Mouse (Mus musculus) liver, adult 2 months (tissue): ENCODE results near the gene Fut4. TPM values are rescaled to one million over a fixed set of nuclear protein-coding genes. Genes with fewer than 3 reads are reported as not detected.

Source experiments
- DNase-seq: peaks from one replicate; pipeline ENCODE4 v3.0.0-alpha.2; 2011; ENCODE audit warnings: low read depth, low spot score; ENCODE audit errors: extremely low read depth
- H3K27ac ChIP-seq: fragments of 200-500 bp; replicated peaks from 2 replicates; pipeline ENCODE4 v1.5.1; 2012; ENCODE audit warnings: low read depth, mild to moderate bottlenecking, control low read depth, inconsistent platforms, low read length; ENCODE audit not compliant: insufficient read depth
- H3K27me3 ChIP-seq: fragments of 200-500 bp; 2 replicates; pipeline ENCODE4 v1.6.1; 2012; ENCODE audit warnings: mild to moderate bottlenecking, moderate library complexity, low read length, inconsistent platforms; ENCODE audit not compliant: control insufficient read depth, insufficient read depth
- H3K36me3 ChIP-seq: fragments of 200-500 bp; 2 replicates; pipeline ENCODE4 v1.6.1; 2012; ENCODE audit warnings: low read length, inconsistent platforms; ENCODE audit not compliant: control insufficient read depth, insufficient read depth
- H3K4me1 ChIP-seq: fragments of 200-500 bp; 2 replicates; pipeline ENCODE4 v1.6.1; 2011; ENCODE audit warnings: low read length; ENCODE audit not compliant: control insufficient read depth, insufficient read depth
- H3K4me3 ChIP-seq: fragments of 200-500 bp; 2 replicates; pipeline ENCODE4 v1.5.1; 2011; ENCODE audit warnings: low read depth, mild to moderate bottlenecking, control low read depth, low read length, moderate library complexity; ENCODE audit not compliant: insufficient read depth
- H3K79me2 ChIP-seq: fragments of 200-500 bp; 2 replicates; pipeline ENCODE4 v1.6.1; 2012; ENCODE audit warnings: inconsistent platforms, mild to moderate bottlenecking, low read length, moderate library complexity; ENCODE audit not compliant: control insufficient read depth, insufficient read depth
- H3K9ac ChIP-seq: fragments of 200-500 bp; 2 replicates; pipeline ENCODE4 v1.6.1; 2012; ENCODE audit warnings: low read depth, mild to moderate bottlenecking, control low read depth, inconsistent platforms, low read length
- CTCF ChIP-seq: fragments of 200-500 bp; IDR thresholded peaks from 2 replicates; pipeline ENCODE4 v1.5.1; 2011; ENCODE audit warnings: low read depth, low read length, control low read depth
- POLR2A ChIP-seq: fragments of 200-500 bp; IDR thresholded peaks from 2 replicates; pipeline ENCODE4 v1.6.1; 2011; ENCODE audit warnings: low read length, control low read depth; ENCODE audit not compliant: insufficient read depth; ENCODE audit errors: extremely low read depth
- WGBS: fragments of 180-500 bp; shearing (Covaris S2); methylation state at CpG from one replicate; pipeline ENCODE4 v1.1.7; 2018; 5-methylcytosine and 5-hydroxymethylcytosine counted together
- polyA plus RNA-seq: library from polyadenylated mRNA; depleted of rRNA; stranded (reverse); fragments of >200 nt; gene quantifications from 2 replicates; pipeline ENCODE4 v1.2.3, GENCODE M21; 2012; rRNA removed
- total RNA-seq: library from RNA; depleted of rRNA; stranded (reverse); fragments of >200 nt; gene quantifications from 2 replicates; pipeline ENCODE4 v1.2.3, GENCODE M21; 2014; rRNA removed

The Fut4 gene
- total RNA-seq (0.07 and 0.18 TPM in 2 replicates), polyA plus RNA-seq (0.05 and 0.17 TPM in 2 replicates)

DNA sequence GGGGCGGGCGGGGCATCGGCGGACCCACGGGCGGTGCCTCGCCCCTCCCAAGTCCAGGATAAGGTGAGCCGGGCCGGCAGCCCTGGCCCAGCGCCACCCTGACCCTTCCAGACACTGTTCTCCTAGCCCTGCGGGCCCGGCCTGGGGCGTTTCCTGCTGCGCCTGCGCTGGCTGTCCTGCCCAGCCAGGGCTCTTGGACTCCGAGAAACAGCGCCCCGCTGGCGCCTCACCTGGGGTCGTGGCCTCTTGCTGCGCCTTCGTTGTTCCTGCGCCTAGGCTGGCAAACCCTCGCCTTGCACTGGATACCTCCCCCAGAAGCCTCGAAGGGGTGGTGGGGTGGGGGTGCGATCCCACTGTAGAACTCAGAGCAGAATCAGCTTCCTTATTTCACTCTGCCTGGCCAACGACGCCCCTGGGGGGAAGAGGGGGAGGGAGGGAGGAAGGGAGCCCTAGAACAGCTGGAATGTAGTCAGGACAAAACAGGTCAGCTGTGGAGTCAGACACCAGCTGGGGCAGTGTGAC lies at the start of gene Fut4:
TSS of gene Fut4 (minus strand) at position 393 of the 522 bp plus-strand sequence.
- WGBS, result 4% methylated on average over 25 of the region's 28 CpGs
- Histone ChIP-seq H3K79me2 (no peaks in the 10 kb centered on the region), H3K27me3 (peaks cover 6% of the 10 kb centered on the region), H3K4me3 (peak within 1 kb of the TSS; percentile 63), H3K27ac (no peak within 1 kb of the TSS), H3K4me1 (no peaks in the 10 kb centered on the region), H3K36me3 (no peaks in the 10 kb centered on the region), H3K9ac (peak within 1 kb of the TSS; percentile 62)
- TF ChIP-seq POLR2A (no peak), CTCF (no peak)
- no peak for DNase-seq

DNA sequence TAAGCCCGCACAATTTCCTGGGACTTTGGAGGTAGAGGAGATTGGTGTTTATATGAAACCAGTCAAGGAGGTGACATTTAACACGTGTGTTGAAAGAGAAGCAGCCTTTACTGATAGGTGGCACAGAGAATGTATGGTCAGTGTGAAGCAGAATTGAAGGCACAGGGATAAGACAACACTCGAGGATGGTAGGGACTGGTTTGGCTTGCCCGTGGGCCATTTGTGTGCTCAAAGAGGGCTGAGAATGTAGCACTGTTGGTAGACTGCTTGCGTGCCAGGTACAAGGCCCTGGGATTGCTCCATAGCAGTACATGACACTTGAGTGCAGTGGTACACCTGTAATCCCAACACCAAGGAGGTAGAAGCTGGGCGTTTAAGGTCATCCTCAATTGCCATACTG lies 35.2 kb upstream of the Fut4 start:
- Histone ChIP-seq H3K79me2 (no peaks in the 10 kb centered on the region; the same call in 1 of the 2 replicates), H3K4me1 (peaks cover 2% of the 10 kb centered on the region; the same call in 1 of the 2 replicates), H3K27me3 (no peaks in the 10 kb centered on the region), H3K27ac (no peak overlapping the region), H3K4me3 (no peak overlapping the region), H3K9ac (no peak overlapping the region), H3K36me3 (peaks cover 13% of the 10 kb centered on the region)
- DNase-seq, result no peak
- 91% methylated on average over 6 of the region's 6 CpGs for whole genome bisulfite sequencing
- TF ChIP-seq CTCF (no peak), POLR2A (no peak)

DNA sequence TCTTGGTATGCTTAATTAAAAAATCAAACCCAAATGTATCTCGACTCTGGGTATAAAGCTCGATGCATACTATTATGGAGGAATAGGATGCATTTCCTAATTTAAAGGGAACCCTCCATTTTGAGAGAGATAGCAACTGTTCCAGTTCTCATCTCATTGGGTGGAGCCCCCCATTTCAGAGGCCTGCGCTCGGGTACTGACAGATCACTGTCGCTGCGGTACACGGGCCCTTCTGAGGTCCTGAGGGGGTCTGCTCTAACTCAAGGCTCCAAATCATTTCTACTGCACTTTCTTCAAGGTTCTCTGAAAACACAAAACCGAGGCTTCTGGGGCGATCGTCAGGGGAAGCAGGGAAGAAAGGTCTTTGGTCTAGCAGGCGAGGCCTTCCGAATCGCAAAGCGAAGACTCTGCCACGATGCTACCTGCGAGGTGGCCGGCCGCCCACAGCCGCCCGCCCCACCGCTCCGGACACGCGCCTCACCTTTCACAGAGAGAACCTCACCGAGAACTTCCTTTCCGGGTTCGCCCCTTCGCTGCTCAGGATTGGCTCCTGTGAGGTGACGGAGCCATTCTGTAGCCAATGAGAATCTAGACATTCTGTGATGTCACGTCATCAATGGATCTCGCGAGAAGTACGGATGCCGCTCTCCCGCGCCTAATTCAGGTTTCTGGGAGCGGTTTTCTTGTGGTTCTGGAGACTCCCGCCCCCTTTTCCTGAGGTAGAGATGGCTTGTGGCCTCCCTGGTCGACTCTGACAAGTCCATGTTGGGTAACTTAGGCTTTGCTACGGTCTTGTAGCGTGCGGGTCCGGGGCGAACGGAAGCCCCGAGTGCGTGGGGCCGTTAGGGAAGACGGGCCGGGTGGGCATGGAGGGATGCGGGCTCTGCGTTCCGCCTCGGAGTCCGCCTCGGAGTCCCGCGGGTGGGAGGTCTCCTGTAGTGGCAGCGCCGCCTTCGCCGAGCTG lies 32.1 kb upstream of the Fut4 start, which contains the start of the genes Mre11a and Ankrd49:
TSS of gene Mre11a (plus strand) at position 616 of the 964 bp plus-strand sequence.
TSS of gene Ankrd49 (minus strand) at position 818 of the 964 bp plus-strand sequence.
- peak; percentile 91 for DNase-seq
- peak within 1 kb of the TSS; percentile 87 for H3K4me3 ChIP-seq
- peaks cover 2% of the 10 kb centered on the region; the same call in 1 of the 2 replicates for H3K4me1 ChIP-seq
- under 1% methylated on average over 62 of the region's 62 CpGs for WGBS
- H3K27ac ChIP-seq, result peak within 1 kb of the TSS; percentile 56
- H3K36me3 ChIP-seq, result peaks cover 16% of the 10 kb centered on the region
- H3K79me2 ChIP-seq, result no peaks in the 10 kb centered on the region; the same call in 1 of the 2 replicates
- H3K9ac ChIP-seq, result peak within 1 kb of the TSS; percentile 91
- 0 out of 2 replicates have a peak, but pooled peaks have one; percentile 39 for TF ChIP-seq POLR2A
- no peak for TF ChIP-seq CTCF
- no peaks in the 10 kb centered on the region for H3K27me3 ChIP-seq

- DNase-seq, result no peak
- peaks cover 11% of the 10 kb centered on the region for H3K36me3 ChIP-seq
- WGBS, result 61% methylated on average over 13 of the region's 13 CpGs
- no peak overlapping the region for H3K27ac ChIP-seq
- no peaks in the 10 kb centered on the region for H3K4me1 ChIP-seq
- no peaks in the 10 kb centered on the region for H3K79me2 ChIP-seq
- no peak overlapping the region for H3K9ac ChIP-seq
- H3K4me3 ChIP-seq, result no peak overlapping the region
- H3K27me3 ChIP-seq, result no peaks in the 10 kb centered on the region
- TF ChIP-seq CTCF (no peak), POLR2A (no peak)
Observed at GRCm38 (mm10) chr9:14778341-14778740, 26.1 kb upstream of the Fut4 start.

DNA sequence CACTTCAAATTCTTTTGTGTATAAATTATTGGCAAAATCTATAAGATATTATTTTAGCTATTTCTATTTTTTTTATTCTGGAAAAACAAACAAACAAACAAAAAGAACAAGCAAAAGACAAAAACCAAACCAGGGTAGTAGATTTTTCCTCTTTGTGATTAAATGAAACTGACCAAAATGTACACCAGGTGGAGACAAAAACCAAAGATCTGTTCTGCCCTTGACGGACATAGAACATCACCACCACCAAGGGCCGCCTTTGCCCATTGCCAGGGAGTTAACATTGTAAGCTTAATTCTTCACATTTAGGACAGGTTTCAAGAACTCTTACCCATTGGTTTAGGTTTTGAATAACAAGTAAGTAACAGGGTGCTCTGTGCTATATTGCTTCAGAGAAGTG lies 21.6 kb upstream of the Fut4 start:
- Histone ChIP-seq H3K4me3 (no peak overlapping the region), H3K79me2 (no peaks in the 10 kb centered on the region), H3K9ac (no peak overlapping the region), H3K27me3 (peaks cover 2% of the 10 kb centered on the region; the same call in 1 of the 2 replicates), H3K27ac (no peak overlapping the region), H3K36me3 (no peaks in the 10 kb centered on the region), H3K4me1 (no peaks in the 10 kb centered on the region)
- no peak for DNase-seq
- WGBS, result 36% methylated on average over 2 of the region's 2 CpGs
- TF ChIP-seq CTCF (no peak), POLR2A (no peak)
